Mouse (Mus musculus) intestine, postnatal 0 days (tissue): ENCODE results near the gene Rsph3a. TPM values are rescaled to one million over a fixed set of nuclear protein-coding genes. Genes with fewer than 3 reads are reported as not detected.
A peak's percentile ranks its signal among the peaks of the same experiment; 100 is the strongest.
"Not testable (repeated sequence)": the region's sequence is repeated elsewhere in the genome, so short reads cannot be mapped to it uniquely, and the experiment has no call there.

ENCODE experiments used
- ATAC-seq: fragments of 200-750 bp; cut with Nextera tagmentation; 2 replicates; pipeline ENCODE4 v1.8.0; 2017; ENCODE audit warnings: mild to moderate bottlenecking, moderate TSS enrichment, moderate library complexity
- H3K27ac ChIP-seq: fragments of 300-500 bp; sonication (generic); 2 replicates; pipeline ENCODE4 v1.5.1; 2014; ENCODE audit warnings: mild to moderate bottlenecking, low read depth, low read length, moderate library complexity
- H3K27me3 ChIP-seq: fragments of 300-500 bp; sonication (generic); replicated peaks from 2 replicates; pipeline ENCODE4 v1.6.1; 2014; ENCODE audit warnings: low read length, mixed read lengths; ENCODE audit not compliant: control insufficient read depth, insufficient read depth
- H3K36me3 ChIP-seq: fragments of 300-500 bp; sonication (generic); 2 replicates; pipeline ENCODE4 v1.6.1; 2014; ENCODE audit warnings: mild to moderate bottlenecking, moderate library complexity; ENCODE audit not compliant: control insufficient read depth, insufficient read depth
- H3K4me1 ChIP-seq: fragments of 300-500 bp; sonication (generic); replicated peaks from 2 replicates; pipeline ENCODE4 v1.6.1; 2014; ENCODE audit warnings: antibody characterized with exemption, low read length, mixed read lengths; ENCODE audit not compliant: control insufficient read depth, insufficient read depth
- H3K4me2 ChIP-seq: fragments of 300-500 bp; sonication (generic); replicated peaks from 2 replicates; pipeline ENCODE4 v1.6.1; 2014; ENCODE audit warnings: low read depth, mild to moderate bottlenecking, moderate library complexity
- H3K4me3 ChIP-seq: fragments of 300-500 bp; sonication (generic); 2 replicates; pipeline ENCODE4 v1.5.1; 2014; ENCODE audit warnings: low read depth, low read length
- H3K9ac ChIP-seq: fragments of 300-500 bp; sonication (generic); 2 replicates; pipeline ENCODE4 v1.6.1; 2014; ENCODE audit warnings: mild to moderate bottlenecking, low read depth, low read length
- H3K9me3 ChIP-seq: fragments of 300-500 bp; sonication (generic); 2 replicates; pipeline ENCODE4 v1.6.1; 2016; ENCODE audit warnings: mixed run types; ENCODE audit not compliant: control insufficient read depth
- CTCF ChIP-seq: sonication (generic); IDR thresholded peaks from 2 replicates; pipeline ENCODE4 v1.5.1; 2016; ENCODE audit warnings: low read depth, mild to moderate bottlenecking, control low read depth, antibody characterized with exemption, moderate library complexity
- WGBS: fragments of 180-500 bp; shearing (Covaris S2); extraction: QIAGEN DNeasy Blood & Tissue Kit; methylation state at CpG from one replicate; pipeline ENCODE4 v1.1.7; 2014; 5-methylcytosine and 5-hydroxymethylcytosine counted together
- polyA plus RNA-seq: library from polyadenylated mRNA; unstranded; fragments of >200 nt; fragmentation: Nextera tagmentation; extraction: Ambion mirVana; gene quantifications from 2 replicates; pipeline ENCODE4 v1.2.1, GENCODE M21; 2015

Gene Rsph3a
- polyA plus RNA-seq, 1 experiment from 2014 or later: 36.5 TPM

- 68% methylated on average over 24 of the region's 24 CpGs for WGBS
- no peaks in the 10 kb centered on the region for H3K9me3 ChIP-seq
- ATAC-seq: no peak
Measured at GRCm38 (mm10) chr17:7927582-7928535, 17.6 kb upstream of the Rsph3a start.

GRCm38 (mm10) chr17:7928662-7929061 lies 16.8 kb upstream of the Rsph3a start:
- H3K4me1 ChIP-seq: no peaks in the 10 kb centered on the region
- H3K27ac ChIP-seq: no peak overlapping the region

More at GRCm38 (mm10) chr17:7927582-7928535, 17.6 kb upstream of the Rsph3a start:
- Histone ChIP-seq H3K4me2 (no peak overlapping the region), H3K4me1 (no peaks in the 10 kb centered on the region), H3K9ac (no peak overlapping the region), H3K36me3 (no peaks in the 10 kb centered on the region), H3K27ac (no peak overlapping the region), H3K27me3 (no peaks in the 10 kb centered on the region), H3K4me3 (no peak overlapping the region)
- peak; percentile 79 for TF ChIP-seq CTCF

GRCm38 (mm10) chr17:7929279-7929678 lies 16.1 kb upstream of the Rsph3a start:
- no peaks in the 10 kb centered on the region for H3K36me3 ChIP-seq
- ATAC-seq: no peak
- H3K9me3 ChIP-seq: no peaks in the 10 kb centered on the region
- H3K9ac ChIP-seq: no peak overlapping the region
- no peaks in the 10 kb centered on the region for H3K4me1 ChIP-seq
- H3K27ac ChIP-seq: no peak overlapping the region
- H3K4me2 ChIP-seq: no peak overlapping the region
- WGBS: 33% methylated on average over 8 of the region's 8 CpGs
- TF ChIP-seq CTCF: peak; percentile 55
- H3K27me3 ChIP-seq: no peaks in the 10 kb centered on the region
- H3K4me3 ChIP-seq: no peak overlapping the region

More at GRCm38 (mm10) chr17:7928662-7929061, 16.8 kb upstream of the Rsph3a start:
- Histone ChIP-seq H3K27me3 (no peaks in the 10 kb centered on the region), H3K4me2 (no peak overlapping the region), H3K36me3 (no peaks in the 10 kb centered on the region), H3K9ac (no peak overlapping the region), H3K9me3 (no peaks in the 10 kb centered on the region), H3K4me3 (no peak overlapping the region)
- WGBS: 89% methylated on average over 6 of the region's 6 CpGs
- no peak for TF ChIP-seq CTCF
- no peak for ATAC-seq

- no peak overlapping the region for H3K9ac ChIP-seq
- no peak for TF ChIP-seq CTCF
- WGBS: 77% methylated on average over 13 of the region's 13 CpGs
- no peak overlapping the region for H3K27ac ChIP-seq
- no peaks in the 10 kb centered on the region for H3K4me1 ChIP-seq
- no peaks in the 10 kb centered on the region for H3K36me3 ChIP-seq
- H3K9me3 ChIP-seq: no peaks in the 10 kb centered on the region
- no peak overlapping the region for H3K4me3 ChIP-seq
- H3K27me3 ChIP-seq: no peaks in the 10 kb centered on the region
- no peak for ATAC-seq
- H3K4me2 ChIP-seq: no peak overlapping the region
Measured at GRCm38 (mm10) chr17:7931096-7931990, 14.1 kb upstream of the Rsph3a start.

GRCm38 (mm10) chr17:7932121-7932520 lies 13.3 kb upstream of the Rsph3a start:
- not testable (repeated sequence) for H3K27me3 ChIP-seq, H3K9me3 ChIP-seq, H3K4me2 ChIP-seq, ATAC-seq, H3K4me1 ChIP-seq, H3K4me3 ChIP-seq, H3K9ac ChIP-seq, H3K27ac ChIP-seq, H3K36me3 ChIP-seq
- 63% methylated on average over 4 of the region's 8 CpGs for WGBS

GRCm38 (mm10) chr17:7939640-7940039 lies 5.8 kb upstream of the Rsph3a start:
- H3K9me3 ChIP-seq: no peaks in the 10 kb centered on the region
- H3K4me3 ChIP-seq: no peak overlapping the region
- H3K27ac ChIP-seq: no peak overlapping the region
- 54% methylated on average over 8 of the region's 8 CpGs for WGBS
- no peaks in the 10 kb centered on the region for H3K36me3 ChIP-seq
- no peak overlapping the region for H3K9ac ChIP-seq
- ATAC-seq: no peak
- no peak overlapping the region for H3K4me2 ChIP-seq
- H3K4me1 ChIP-seq: no peaks in the 10 kb centered on the region
- peak; percentile 68 for TF ChIP-seq CTCF
- no peaks in the 10 kb centered on the region for H3K27me3 ChIP-seq

- ATAC-seq: peak; percentile 0; the same call in 1 of the 2 replicates
- Histone ChIP-seq H3K27ac (peak overlapping the region; percentile 91; the same call in 1 of the 2 replicates), H3K4me3 (peak overlapping the region; percentile 56), H3K9ac (peak overlapping the region; percentile 62), H3K4me2 (peak overlapping the region; percentile 58)
- H3K9me3 ChIP-seq, H3K36me3 ChIP-seq, H3K4me1 ChIP-seq, H3K27me3 ChIP-seq: not testable (repeated sequence)
- WGBS: under 1% methylated on average over 17 of the region's 27 CpGs
Measured at GRCm38 (mm10) chr17:7946053-7946627, 726 bp downstream of the Rsph3a start.

GRCm38 (mm10) chr17:7951333-7951732 lies 5.9 kb downstream of the Rsph3a start:
- not testable (repeated sequence) for H3K27me3 ChIP-seq, H3K9me3 ChIP-seq, H3K4me2 ChIP-seq, H3K36me3 ChIP-seq, H3K27ac ChIP-seq, H3K9ac ChIP-seq, H3K4me3 ChIP-seq, H3K4me1 ChIP-seq
- WGBS: no CpG with 5 or more reads among the region's 4 CpGs
- ATAC-seq: peak; percentile 57; the same call in 1 of the 2 replicates
